Mouse (Mus musculus) spleen, postnatal 14 days (tissue): ENCODE measurements at regions not wholly inside any gene's neighbourhood (a gene's known extent, or its start where the extent isn't known, plus 50 kb on each side); places are given as distances from the start of the nearest gene placed in this dataset.

ENCODE experiments used
- DNase-seq, 2 experiments: peaks; one replicate each; pipeline ENCODE4 v3.0.0; 2021 to 2022; ENCODE audit warnings: low spot score in 2 of 2

GRCm38 (mm10) chr13:61710823-61711222 is 140.9 kb upstream of the Cts3 start:
- peak in 1 of 2 experiments; percentile 0 for DNase-seq

GRCm38 (mm10) chr13:61665729-61666128 is 95.8 kb upstream of the Cts3 start:
- DNase-seq = no peak
